Mouse (Mus musculus): Measurements from ENCODE around the gene Clcf1. TPM values are rescaled to one million over a fixed set of nuclear protein-coding genes. Genes with fewer than 3 reads are reported as not detected.

The Clcf1 gene
- polyA plus RNA-seq, 1 experiment from 2014 or later, result 2.4 TPM

GRCm38 (mm10) chr19:4196048-4196447, 18.0 kb upstream of the Clcf1 start:
- TF ChIP-seq CTCF (IDR thresholded peaks at IDR 0.05; ENCODE audit: low read depth), result no peak
- Histone ChIP-seq H3K4me2 (replicated peaks; ENCODE audit: low read depth) (no peak overlapping the region), H3K9me3 (ENCODE audit: control insufficient read depth) (no peaks in the 10 kb centered on the region), H3K27me3 (replicated peaks; ENCODE audit: control insufficient read depth, insufficient read depth, low read length) (no peaks in the 10 kb centered on the region), H3K4me3 (ENCODE audit: low read depth, low read length) (no peak overlapping the region), H3K36me3 (ENCODE audit: control insufficient read depth, insufficient read depth) (peaks cover 46% of the 10 kb centered on the region), H3K27ac (ENCODE audit: low read depth, low read length) (no peak overlapping the region), H3K4me1 (replicated peaks; ENCODE audit: control insufficient read depth, insufficient read depth, low read length) (peaks cover 14% of the 10 kb centered on the region), H3K9ac (ENCODE audit: low read depth, low read length) (no peak overlapping the region)
- 42% methylated on average over 2 of the region's 2 CpGs for WGBS
- no peak for ATAC-seq

DNA sequence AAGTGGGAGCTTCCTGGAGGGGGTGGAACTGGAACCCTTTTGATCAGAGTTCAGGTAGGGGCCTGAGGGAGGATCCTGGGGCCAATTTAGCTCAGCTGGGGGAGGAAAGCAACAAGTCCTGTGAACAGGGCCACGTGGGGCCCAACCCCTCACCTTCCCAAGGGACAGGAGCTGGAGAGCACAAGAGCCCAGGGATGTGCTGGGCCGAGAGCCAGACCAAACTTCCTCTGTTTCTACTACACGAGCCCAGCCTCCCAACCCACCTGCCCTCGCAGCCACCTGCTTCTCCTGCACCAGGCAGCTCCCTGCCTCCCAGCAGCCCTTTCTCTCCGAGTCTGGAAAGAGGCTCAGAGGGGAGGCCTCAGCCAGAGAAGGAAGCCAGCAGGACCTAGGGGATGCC, 17.5 kb upstream of the Clcf1 start:
- Histone ChIP-seq H3K36me3 (ENCODE audit: control insufficient read depth, insufficient read depth) (peaks cover 46% of the 10 kb centered on the region), H3K27me3 (replicated peaks; ENCODE audit: control insufficient read depth, insufficient read depth, low read length) (no peaks in the 10 kb centered on the region), H3K9ac (ENCODE audit: low read depth, low read length) (no peak overlapping the region), H3K4me2 (replicated peaks; ENCODE audit: low read depth) (no peak overlapping the region), H3K27ac (ENCODE audit: low read depth, low read length) (peak overlapping the region; percentile 36; the same call in 1 of the 2 replicates), H3K4me3 (ENCODE audit: low read depth, low read length) (no peak overlapping the region), H3K4me1 (replicated peaks; ENCODE audit: control insufficient read depth, insufficient read depth, low read length) (peaks cover 14% of the 10 kb centered on the region), H3K9me3 (ENCODE audit: control insufficient read depth) (no peaks in the 10 kb centered on the region)
- WGBS, result 11% methylated on average over 5 of the region's 5 CpGs
- no peak for TF ChIP-seq CTCF (IDR thresholded peaks at IDR 0.05; ENCODE audit: low read depth)
- no peak for ATAC-seq

GRCm38 (mm10) chr19:4197180-4197579, 16.9 kb upstream of the Clcf1 start:
- Histone ChIP-seq H3K4me2 (replicated peaks; ENCODE audit: low read depth) (no peak overlapping the region), H3K9me3 (ENCODE audit: control insufficient read depth) (no peaks in the 10 kb centered on the region), H3K4me1 (replicated peaks; ENCODE audit: control insufficient read depth, insufficient read depth, low read length) (peaks cover 18% of the 10 kb centered on the region), H3K27me3 (replicated peaks; ENCODE audit: control insufficient read depth, insufficient read depth, low read length) (no peaks in the 10 kb centered on the region), H3K36me3 (ENCODE audit: control insufficient read depth, insufficient read depth) (peaks cover 46% of the 10 kb centered on the region), H3K27ac (ENCODE audit: low read depth, low read length) (no peak overlapping the region), H3K4me3 (ENCODE audit: low read depth, low read length) (no peak overlapping the region), H3K9ac (ENCODE audit: low read depth, low read length) (no peak overlapping the region)
- no peak for TF ChIP-seq CTCF (IDR thresholded peaks at IDR 0.05; ENCODE audit: low read depth)
- WGBS, result 64% methylated on average over 3 of the region's 3 CpGs
- no peak for ATAC-seq

DNA sequence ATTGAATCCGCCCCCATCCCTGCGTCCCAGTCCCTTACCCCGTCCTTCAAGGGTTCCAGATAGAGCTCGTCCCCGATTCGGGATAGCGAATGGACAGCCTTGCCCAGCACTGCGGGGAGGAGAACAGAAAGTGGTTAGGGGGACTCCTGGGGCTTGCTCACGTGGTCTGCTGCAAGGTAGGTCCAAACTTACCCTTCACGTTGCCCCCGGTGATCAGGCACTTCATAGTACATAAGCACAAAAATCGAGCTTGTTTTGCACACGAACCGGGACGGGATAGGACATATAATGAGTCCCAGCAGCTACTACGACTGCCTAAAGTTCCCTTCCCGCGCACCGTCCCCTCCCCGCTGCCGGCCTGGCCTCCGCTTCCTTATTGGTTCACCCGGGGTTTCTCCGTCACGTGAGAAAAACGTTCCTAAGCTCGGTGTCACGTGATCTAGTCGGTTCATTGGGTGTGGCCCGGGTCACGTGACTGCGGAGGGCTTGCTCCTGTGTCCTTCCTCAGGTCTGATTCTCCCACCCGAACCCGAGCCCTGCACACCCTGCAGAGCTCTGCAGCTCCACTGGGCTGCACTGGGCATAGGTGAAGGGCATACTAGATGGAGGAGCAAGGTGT, 12.6 kb upstream of the Clcf1 start, which contains the start of gene Rad9a:
TSS of gene Rad9a (minus strand) at position 372 of the 619 bp plus-strand sequence.
- Histone ChIP-seq H3K4me1 (replicated peaks; ENCODE audit: control insufficient read depth, insufficient read depth, low read length) (peaks cover 12% of the 10 kb centered on the region), H3K36me3 (ENCODE audit: control insufficient read depth, insufficient read depth) (peaks cover 20% of the 10 kb centered on the region), H3K27ac (ENCODE audit: low read depth, low read length) (peak within 1 kb of the TSS; percentile 60), H3K9ac (ENCODE audit: low read depth, low read length) (peak within 1 kb of the TSS; percentile 74), H3K4me2 (replicated peaks; ENCODE audit: low read depth) (peak within 1 kb of the TSS; percentile 91), H3K27me3 (replicated peaks; ENCODE audit: control insufficient read depth, insufficient read depth, low read length) (0 out of 2 replicates have a peak, but pooled peaks cover 2% of the 10 kb centered on the region), H3K9me3 (ENCODE audit: control insufficient read depth) (no peaks in the 10 kb centered on the region), H3K4me3 (ENCODE audit: low read depth, low read length) (peak within 1 kb of the TSS; percentile 70)
- WGBS, result under 1% methylated on average over 34 of the region's 34 CpGs
- peak; percentile 78 for ATAC-seq
- TF ChIP-seq CTCF (IDR thresholded peaks at IDR 0.05; ENCODE audit: low read depth), result no peak

- Histone ChIP-seq H3K4me1 (replicated peaks; ENCODE audit: control insufficient read depth, insufficient read depth, low read length) (peaks cover 12% of the 10 kb centered on the region; the same call in 1 of the 2 replicates), H3K4me3 (ENCODE audit: low read depth, low read length) (peak overlapping the region; percentile 70), H3K27ac (ENCODE audit: low read depth, low read length) (0 out of 2 replicates have a peak overlapping the region, but pooled peaks have one; percentile 0), H3K9me3 (ENCODE audit: control insufficient read depth) (no peaks in the 10 kb centered on the region), H3K4me2 (replicated peaks; ENCODE audit: low read depth) (peak overlapping the region; percentile 91), H3K27me3 (replicated peaks; ENCODE audit: control insufficient read depth, insufficient read depth, low read length) (0 out of 2 replicates have a peak, but pooled peaks cover 2% of the 10 kb centered on the region), H3K36me3 (ENCODE audit: control insufficient read depth, insufficient read depth) (peaks cover 14% of the 10 kb centered on the region; the same call in 1 of the 2 replicates), H3K9ac (ENCODE audit: low read depth, low read length) (peak overlapping the region; percentile 74)
- WGBS, result 25% methylated on average over 7 of the region's 7 CpGs
- no peak for TF ChIP-seq CTCF (IDR thresholded peaks at IDR 0.05; ENCODE audit: low read depth)
- no peak for ATAC-seq
These were observed 11.9 kb upstream of the Clcf1 start for GRCm38 (mm10) chr19:4202149-4202548.

- ATAC-seq, result no peak
- Histone ChIP-seq H3K4me3 (ENCODE audit: low read depth, low read length) (no peak overlapping the region), H3K9me3 (ENCODE audit: control insufficient read depth) (no peaks in the 10 kb centered on the region), H3K4me1 (replicated peaks; ENCODE audit: control insufficient read depth, insufficient read depth, low read length) (peaks cover 12% of the 10 kb centered on the region; the same call in 1 of the 2 replicates), H3K9ac (ENCODE audit: low read depth, low read length) (no peak overlapping the region), H3K36me3 (ENCODE audit: control insufficient read depth, insufficient read depth) (peaks cover 8% of the 10 kb centered on the region; the same call in 1 of the 2 replicates), H3K27ac (ENCODE audit: low read depth, low read length) (no peak overlapping the region), H3K4me2 (replicated peaks; ENCODE audit: low read depth) (no peak overlapping the region), H3K27me3 (replicated peaks; ENCODE audit: control insufficient read depth, insufficient read depth, low read length) (0 out of 2 replicates have a peak, but pooled peaks cover 2% of the 10 kb centered on the region)
- WGBS, result 53% methylated on average over 3 of the region's 3 CpGs
- TF ChIP-seq CTCF (IDR thresholded peaks at IDR 0.05; ENCODE audit: low read depth), result peak; percentile 37
These were observed 10.9 kb upstream of the Clcf1 start for GRCm38 (mm10) chr19:4203148-4203547.

All from intestine, postnatal 0 days (tissue).